10 mouse cellular contexts compared by ENCODE assay signal in the genomic region with DNA sequence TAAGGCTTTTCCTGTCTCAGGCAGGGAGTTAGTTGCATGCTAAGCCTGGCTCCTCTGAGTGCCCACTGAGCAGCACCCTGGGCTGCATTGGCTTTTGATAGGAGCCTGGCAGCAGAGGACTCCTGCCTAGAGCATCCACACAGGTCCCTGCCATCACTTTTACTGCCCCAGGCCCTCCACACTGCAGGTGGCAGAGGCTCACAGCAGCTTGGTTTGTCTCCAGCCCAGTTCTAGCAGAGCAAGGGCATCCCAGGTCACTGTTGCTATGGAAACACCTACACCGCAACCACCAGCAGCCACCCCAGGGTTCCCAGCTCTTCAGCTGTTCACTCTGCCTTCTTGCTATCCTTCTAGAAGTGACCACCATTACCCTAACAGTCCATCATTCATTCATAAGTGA.
DNase-seq lines count a peak whose midpoint lies in the region; ATAC-seq and TF ChIP-seq lines count a peak whose summit lies in the region.
"Had no signal": no experiment of that assay in that cellular context is flagged by ENCODE, and none has a peak within 500 bp of the region (broad histone marks: within the 10 kb centered on the region; RNA-seq: fewer than 3 reads in every experiment).

No protein-coding gene starts in this region.

- H3K27me3 ChIP-seq in lung, embryonic 14.5 days (ENCODE audit: insufficient read depth, low read length), result no peaks in the 10 kb centered on the region
- H3K27me3 ChIP-seq in forebrain, embryonic 12.5 days, result no peaks in the 10 kb centered on the region
- no peaks in the 10 kb centered on the region for H3K27me3 ChIP-seq in midbrain, embryonic 14.5 days (ENCODE audit: control insufficient read depth, insufficient read depth, low read length)
- H3K27me3 ChIP-seq: lung, embryonic 15.5 days had no signal

- TF ChIP-seq CTCF in lung, embryonic 14.5 days (IDR thresholded peaks at IDR 0.05; ENCODE audit: low read depth), result no peak

- H3K4me1 ChIP-seq in lung, embryonic 14.5 days (ENCODE audit: insufficient read depth), result no peaks in the 10 kb centered on the region
- H3K4me1 ChIP-seq in forebrain, embryonic 12.5 days, result peaks cover 38% of the 10 kb centered on the region
- H3K4me1 ChIP-seq in midbrain, embryonic 14.5 days (ENCODE audit: control insufficient read depth, insufficient read depth, low read length), result peaks cover 43% of the 10 kb centered on the region
- H3K4me1 ChIP-seq: lung, embryonic 15.5 days had no signal

- 23% methylated on average over 1 of the region's 1 CpGs for WGBS in lung, embryonic 14.5 days
- WGBS in forebrain, embryonic 12.5 days, result 31% methylated on average over 1 of the region's 1 CpGs
- WGBS in midbrain, embryonic 14.5 days, result 0% methylated on average over 1 of the region's 1 CpGs

- H3K9ac ChIP-seq in lung, embryonic 14.5 days, result no peak overlapping the region
- H3K9ac ChIP-seq in forebrain, embryonic 12.5 days, result no peak overlapping the region
- no peak overlapping the region for H3K9ac ChIP-seq in midbrain, embryonic 14.5 days (replicated peaks; ENCODE audit: low read length)
- H3K9ac ChIP-seq: lung, embryonic 15.5 days had no signal

- H3K27ac ChIP-seq in lung, embryonic 14.5 days (ENCODE audit: low read depth), result no peak overlapping the region
- no peak overlapping the region for H3K27ac ChIP-seq in forebrain, embryonic 12.5 days
- H3K27ac ChIP-seq in midbrain, embryonic 14.5 days (replicated peaks; ENCODE audit: low read depth, low read length), result peak overlapping the region; percentile 37; the same call in 1 of the 2 replicates
- H3K27ac ChIP-seq: lung, embryonic 15.5 days had no signal

- ATAC-seq in lung, embryonic 14.5 days (ENCODE audit: insufficient read depth), result no peak
- peak; percentile 60 for ATAC-seq in forebrain, embryonic 12.5 days (ENCODE audit: low FRiP score)
- 0 out of 2 replicates have a peak, but pooled peaks have one; percentile 41 for ATAC-seq in midbrain, embryonic 14.5 days (ENCODE audit: low FRiP score, low TSS enrichment)

- no peaks in the 10 kb centered on the region for H3K9me3 ChIP-seq in lung, embryonic 14.5 days (ENCODE audit: low read depth, low read length)
- no peaks in the 10 kb centered on the region for H3K9me3 ChIP-seq in forebrain, embryonic 12.5 days
- H3K9me3 ChIP-seq in midbrain, embryonic 14.5 days (ENCODE audit: control insufficient read depth, low read length), result no peaks in the 10 kb centered on the region
- H3K9me3 ChIP-seq: lung, embryonic 15.5 days had no signal

- H3K4me3 ChIP-seq in lung, embryonic 14.5 days (ENCODE audit: low read depth, low read length), result no peak overlapping the region
- H3K4me3 ChIP-seq in forebrain, embryonic 12.5 days (replicated peaks), result no peak overlapping the region
- H3K4me3 ChIP-seq in midbrain, embryonic 14.5 days (replicated peaks; ENCODE audit: low read depth, low read length), result no peak overlapping the region
- H3K4me3 ChIP-seq: lung, embryonic 15.5 days had no signal

- no peaks in the 10 kb centered on the region for H3K36me3 ChIP-seq in lung, embryonic 14.5 days (ENCODE audit: insufficient read depth)
- H3K36me3 ChIP-seq in forebrain, embryonic 12.5 days (replicated peaks), result no peaks in the 10 kb centered on the region
- H3K36me3 ChIP-seq in midbrain, embryonic 14.5 days (ENCODE audit: control insufficient read depth, insufficient read depth, low read length), result no peaks in the 10 kb centered on the region
- H3K36me3 ChIP-seq: lung, embryonic 15.5 days had no signal

- peak; percentile 4 for DNase-seq in adrenal gland, adult 8-10 months
- DNase-seq in adrenal gland, postnatal 25 days, result no peak
- DNase-seq in lung, embryonic 14.5 days, result peak; percentile 11
- DNase-seq in lung, postnatal 4 days, result no peak
- DNase-seq in midbrain, embryonic 14.5 days, result peak; percentile 77
- DNase-seq in lung, postnatal 14 days, result no peak
- no peak for DNase-seq in right cerebral cortex, postnatal 36 days (ENCODE audit: low spot score in 2 of 2)
- DNase-seq: right cerebral cortex, postnatal 14 days had no signal

- H3K4me2 ChIP-seq in lung, embryonic 14.5 days, result no peak overlapping the region
- no peak overlapping the region for H3K4me2 ChIP-seq in forebrain, embryonic 12.5 days
- H3K4me2 ChIP-seq in midbrain, embryonic 14.5 days (ENCODE audit: low read length), result no peak overlapping the region
- H3K4me2 ChIP-seq: lung, embryonic 15.5 days had no signal

Comparison
In these comparisons a context has a peak if more than half of its experiments do, and no peak if none do; other contexts are left out.
1. DNase-seq: peak in adrenal gland, adult 8-10 months (single experiment), lung, embryonic 14.5 days (single experiment) and midbrain, embryonic 14.5 days (single experiment); none in adrenal gland, postnatal 25 days (single experiment), lung, postnatal 4 days (0 of 2), lung, postnatal 14 days (single experiment) and right cerebral cortex, postnatal 36 days (0 of 2).